Mouse (Mus musculus) heart, postnatal 0 days (tissue): Measurements from ENCODE around the gene Atrnl1.

Source experiments
- CTCF ChIP-seq: IDR thresholded peaks from 2 replicates; pipeline ENCODE4 v1.5.1; 2016; ENCODE audit warnings: antibody characterized with exemption, control low read depth, low read depth
- EP300 ChIP-seq: IDR thresholded peaks from 2 replicates; pipeline ENCODE4 v1.6.1; 2016; ENCODE audit warnings: antibody characterized with exemption, low read depth

DNA sequence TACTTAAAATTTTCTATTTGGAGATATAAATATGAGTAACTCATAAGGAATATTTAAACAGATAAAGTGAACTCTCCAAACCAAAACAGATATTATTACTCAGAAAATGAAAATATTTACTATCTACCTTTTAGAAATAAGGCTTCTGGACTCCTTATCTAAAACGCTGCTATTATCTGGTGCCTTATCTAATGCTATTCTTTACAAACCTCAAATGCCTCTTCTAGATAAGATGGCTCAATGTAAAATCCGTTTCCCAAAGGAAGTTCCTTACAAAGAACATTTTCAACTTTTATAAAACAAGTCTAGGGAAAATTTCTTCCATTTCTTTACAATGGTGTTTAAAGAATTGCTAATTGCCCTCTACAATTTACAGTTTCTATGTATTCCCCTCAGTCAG, 156.2 kb downstream of the Atrnl1 start:
- TF ChIP-seq CTCF, result no peak
- no peak for TF ChIP-seq EP300
